Mouse (Mus musculus): ENCODE results near the gene Ptk6. TPM values are rescaled to one million over a fixed set of nuclear protein-coding genes. Genes with fewer than 3 reads are reported as not detected.

Ptk6 gene
- polyA plus RNA-seq, 1 experiment from 2014 or later, result 0.14 TPM

- WGBS (ENCODE audit: insufficient replicate concordance), result 74% methylated on average over 17 of the region's 17 CpGs
- no peak for ATAC-seq (ENCODE audit: insufficient read depth)
- H3K9me3 ChIP-seq (replicated peaks), result no peaks in the 10 kb centered on the region
- H3K27me3 ChIP-seq, result peaks cover 89% of the 10 kb centered on the region
- no peaks in the 10 kb centered on the region for H3K36me3 ChIP-seq (replicated peaks)
- no peak overlapping the region for H3K4me2 ChIP-seq
- peaks cover 3% of the 10 kb centered on the region for H3K4me1 ChIP-seq (replicated peaks)
- no peak overlapping the region for H3K4me3 ChIP-seq (replicated peaks)
- H3K9ac ChIP-seq, result no peak overlapping the region
- no peak overlapping the region for H3K27ac ChIP-seq (replicated peaks)
Measured at GRCm38 (mm10) chr2:181152701-181153100, 49.9 kb downstream of the Ptk6 start.

GRCm38 (mm10) chr2:181150281-181150680 is 52.3 kb downstream of the Ptk6 start:
- Histone ChIP-seq H3K27ac (replicated peaks) (no peak overlapping the region), H3K4me3 (replicated peaks) (no peak overlapping the region), H3K9me3 (replicated peaks) (no peaks in the 10 kb centered on the region), H3K4me1 (replicated peaks) (peaks cover 7% of the 10 kb centered on the region), H3K4me2 (no peak overlapping the region), H3K9ac (no peak overlapping the region), H3K36me3 (replicated peaks) (no peaks in the 10 kb centered on the region), H3K27me3 (peaks cover 88% of the 10 kb centered on the region)
- 52% methylated on average over 6 of the region's 6 CpGs for WGBS (ENCODE audit: insufficient replicate concordance)
- no peak for ATAC-seq (ENCODE audit: insufficient read depth)

GRCm38 (mm10) chr2:181148318-181148955 is 54.2 kb downstream of the Ptk6 start:
- Histone ChIP-seq H3K27ac (replicated peaks) (no peak overlapping the region), H3K4me1 (replicated peaks) (peaks cover 7% of the 10 kb centered on the region), H3K4me2 (peak overlapping the region; percentile 59), H3K36me3 (replicated peaks) (no peaks in the 10 kb centered on the region), H3K9me3 (replicated peaks) (no peaks in the 10 kb centered on the region), H3K9ac (no peak overlapping the region), H3K27me3 (peaks cover 84% of the 10 kb centered on the region), H3K4me3 (replicated peaks) (no peak overlapping the region)
- no peak for ATAC-seq (ENCODE audit: insufficient read depth)
- 11% methylated on average over 30 of the region's 31 CpGs for WGBS (ENCODE audit: insufficient replicate concordance)

- ATAC-seq (ENCODE audit: insufficient read depth), result no peak
- H3K9me3 ChIP-seq (replicated peaks), result no peaks in the 10 kb centered on the region
- under 1% methylated on average over 61 of the region's 61 CpGs for WGBS (ENCODE audit: insufficient replicate concordance)
- H3K27me3 ChIP-seq, result peaks cover 79% of the 10 kb centered on the region
- H3K27ac ChIP-seq (replicated peaks), result no peak overlapping the region
- H3K4me1 ChIP-seq (replicated peaks), result peaks cover 7% of the 10 kb centered on the region
- H3K9ac ChIP-seq, result no peak overlapping the region
- peak overlapping the region; percentile 59 for H3K4me2 ChIP-seq
- H3K4me3 ChIP-seq (replicated peaks), result peak overlapping the region; percentile 32
- no peaks in the 10 kb centered on the region for H3K36me3 ChIP-seq (replicated peaks)
Measured at GRCm38 (mm10) chr2:181147546-181148317, 54.9 kb downstream of the Ptk6 start.

- ATAC-seq (ENCODE audit: insufficient read depth), result no peak
- Histone ChIP-seq H3K9me3 (replicated peaks) (no peaks in the 10 kb centered on the region), H3K4me1 (replicated peaks) (peaks cover 7% of the 10 kb centered on the region), H3K27me3 (peaks cover 75% of the 10 kb centered on the region), H3K9ac (no peak overlapping the region), H3K27ac (replicated peaks) (no peak overlapping the region), H3K4me2 (no peak overlapping the region), H3K36me3 (replicated peaks) (no peaks in the 10 kb centered on the region), H3K4me3 (replicated peaks) (no peak overlapping the region)
- WGBS (ENCODE audit: insufficient replicate concordance), result 35% methylated on average over 4 of the region's 4 CpGs
Measured at GRCm38 (mm10) chr2:181146976-181147545, 55.5 kb downstream of the Ptk6 start.

- no peak overlapping the region for H3K9ac ChIP-seq
- H3K4me1 ChIP-seq (replicated peaks), result peaks cover 7% of the 10 kb centered on the region
- ATAC-seq (ENCODE audit: insufficient read depth), result no peak
- H3K4me3 ChIP-seq (replicated peaks), result no peak overlapping the region
- H3K4me2 ChIP-seq, result no peak overlapping the region
- H3K36me3 ChIP-seq (replicated peaks), result no peaks in the 10 kb centered on the region
- WGBS (ENCODE audit: insufficient replicate concordance), result 50% methylated on average over 2 of the region's 2 CpGs
- no peak overlapping the region for H3K27ac ChIP-seq (replicated peaks)
- H3K27me3 ChIP-seq, result peaks cover 55% of the 10 kb centered on the region
- H3K9me3 ChIP-seq (replicated peaks), result no peaks in the 10 kb centered on the region
Measured at GRCm38 (mm10) chr2:181144675-181145074, 57.9 kb downstream of the Ptk6 start.

Other genes starting within 250 kb of the Ptk6 start
- gene Nkain4, start 248.1 kb downstream of the Ptk6 start, polyA plus RNA-seq (2015; fragmentation: Nextera tagmentation; extraction: Ambion mirVana), result 0.82 and 2.4 TPM in 2 replicates
- gene Arfgap1, start 235.6 kb downstream of the Ptk6 start, polyA plus RNA-seq (2015; fragmentation: Nextera tagmentation; extraction: Ambion mirVana), result 32.0 and 35.1 TPM in 2 replicates
- 0.07 TPM in 1 of 2 replicates, not detected in the other for gene Col20a1, start 216.3 kb downstream of the Ptk6 start, polyA plus RNA-seq (2015; fragmentation: Nextera tagmentation; extraction: Ambion mirVana)
- gene Chrna4, start 159.2 kb downstream of the Ptk6 start, polyA plus RNA-seq (2015; fragmentation: Nextera tagmentation; extraction: Ambion mirVana), result 0.94 and 1.1 TPM in 2 replicates
- gene Kcnq2, start 67.5 kb downstream of the Ptk6 start, polyA plus RNA-seq (2015; fragmentation: Nextera tagmentation; extraction: Ambion mirVana), result 0.18 and 0.28 TPM in 2 replicates
- gene Eef1a2, start 45.8 kb downstream of the Ptk6 start, polyA plus RNA-seq (2015; fragmentation: Nextera tagmentation; extraction: Ambion mirVana), result not detected in 2 replicates
- gene Ppdpf, start 15.5 kb downstream of the Ptk6 start, polyA plus RNA-seq (2015; fragmentation: Nextera tagmentation; extraction: Ambion mirVana), result 95.8 and 96.4 TPM in 2 replicates
- gene Srms, start 10.4 kb upstream of the Ptk6 start, polyA plus RNA-seq (2015; fragmentation: Nextera tagmentation; extraction: Ambion mirVana), result 0.32 and 0.44 TPM in 2 replicates
- gene Fndc11, start 17.2 kb upstream of the Ptk6 start, polyA plus RNA-seq (2015; fragmentation: Nextera tagmentation; extraction: Ambion mirVana), result 0.17 and 0.26 TPM in 2 replicates
- 2.3 and 2.6 TPM in 2 replicates for gene Helz2, start 39.2 kb upstream of the Ptk6 start, polyA plus RNA-seq (2015; fragmentation: Nextera tagmentation; extraction: Ambion mirVana)
- 9.6 and 10.8 TPM in 2 replicates for gene Gmeb2, start 85.2 kb upstream of the Ptk6 start, polyA plus RNA-seq (2015; fragmentation: Nextera tagmentation; extraction: Ambion mirVana)
- gene Stmn3, start 111.7 kb upstream of the Ptk6 start, polyA plus RNA-seq (2015; fragmentation: Nextera tagmentation; extraction: Ambion mirVana), result 0.30 and 0.39 TPM in 2 replicates
- 22.9 and 24.7 TPM in 2 replicates for gene Rtel1, start 117.0 kb upstream of the Ptk6 start, polyA plus RNA-seq (2015; fragmentation: Nextera tagmentation; extraction: Ambion mirVana)
- 12.0 and 12.1 TPM in 2 replicates for gene Zgpat, start 162.1 kb upstream of the Ptk6 start, polyA plus RNA-seq (2015; fragmentation: Nextera tagmentation; extraction: Ambion mirVana)
- 21.1 and 23.2 TPM in 2 replicates for gene Arfrp1, start 162.6 kb upstream of the Ptk6 start, polyA plus RNA-seq (2015; fragmentation: Nextera tagmentation; extraction: Ambion mirVana)
- gene Lime1, start 177.3 kb upstream of the Ptk6 start, polyA plus RNA-seq (2015; fragmentation: Nextera tagmentation; extraction: Ambion mirVana), result 6.2 and 7.4 TPM in 2 replicates

Data from liver, embryonic 15.5 days (tissue).